Mouse (Mus musculus) intestine, embryonic 14.5 days (tissue): ENCODE results near the gene Adck2. TPM values are rescaled to one million over a fixed set of nuclear protein-coding genes. Genes with fewer than 3 reads are reported as not detected.

Experiments
- ATAC-seq: fragments of 200-750 bp; cut with Nextera tagmentation; replicated peaks from 2 replicates; pipeline ENCODE4 v1.8.0; 2017; ENCODE audit warnings: low read depth, moderate number of reproducible peaks, moderate TSS enrichment, moderate library complexity; ENCODE audit not compliant: low FRiP score, low TSS enrichment
- DNase-seq: peaks from one replicate; pipeline ENCODE4 v3.0.0-alpha.2; 2018; ENCODE audit warnings: low spot score
- H3K27ac ChIP-seq: fragments of 300-500 bp; sonication (generic); 2 replicates; pipeline ENCODE4 v1.5.1; 2014; ENCODE audit warnings: low read depth, mild to moderate bottlenecking, control low read depth
- H3K27me3 ChIP-seq: fragments of 300-500 bp; sonication (generic); replicated peaks from 2 replicates; pipeline ENCODE4 v1.6.1; 2014; ENCODE audit warnings: low read length, control low read depth; ENCODE audit not compliant: control insufficient read depth, insufficient read depth
- H3K36me3 ChIP-seq: fragments of 300-500 bp; sonication (generic); 2 replicates; pipeline ENCODE4 v1.6.1; 2014; ENCODE audit warnings: low read length, control low read depth; ENCODE audit not compliant: control insufficient read depth, insufficient read depth
- H3K4me1 ChIP-seq: fragments of 300-500 bp; sonication (generic); replicated peaks from 2 replicates; pipeline ENCODE4 v1.6.1; 2014; ENCODE audit warnings: low read length, control low read depth, mixed read lengths; ENCODE audit not compliant: control insufficient read depth, insufficient read depth
- H3K4me2 ChIP-seq: fragments of 300-500 bp; sonication (generic); 2 replicates; pipeline ENCODE4 v1.6.1; 2014; ENCODE audit warnings: low read length
- H3K4me3 ChIP-seq: fragments of 300-500 bp; sonication (generic); 2 replicates; pipeline ENCODE4 v1.5.1; 2014; ENCODE audit warnings: low read depth, low read length, control low read depth, mixed read lengths
- H3K9ac ChIP-seq: fragments of 300-500 bp; sonication (generic); 2 replicates; pipeline ENCODE4 v1.6.1; 2014; ENCODE audit warnings: mild to moderate bottlenecking, low read length
- H3K9me3 ChIP-seq: fragments of 300-500 bp; sonication (generic); 2 replicates; pipeline ENCODE4 v1.6.1; 2016; ENCODE audit warnings: low read length, control low read depth; ENCODE audit not compliant: control insufficient read depth
- WGBS: fragments of 180-500 bp; shearing (Covaris S2); extraction: QIAGEN DNeasy Blood & Tissue Kit; methylation state at CpG from one replicate; pipeline ENCODE4 v1.1.7; 2014; 5-methylcytosine and 5-hydroxymethylcytosine counted together
- polyA plus RNA-seq: library from polyadenylated mRNA; unstranded; fragments of >200 nt; fragmentation: Nextera tagmentation; extraction: Ambion mirVana; gene quantifications from 2 replicates; pipeline ENCODE4 v1.2.1, GENCODE M21; 2014

Gene Adck2
- polyA plus RNA-seq, 1 experiment from 2014 or later: 25.0 TPM

GRCm38 (mm10) chr6:39574555-39574869, 839 bp downstream of the Adck2 start:
- Histone ChIP-seq H3K36me3 (peaks cover 25% of the 10 kb centered on the region), H3K4me2 (peak overlapping the region; percentile 59), H3K4me1 (peaks cover 6% of the 10 kb centered on the region), H3K9ac (peak overlapping the region; percentile 78), H3K27ac (peak overlapping the region; percentile 88; the same call in 1 of the 2 replicates), H3K9me3 (no peaks in the 10 kb centered on the region), H3K27me3 (no peaks in the 10 kb centered on the region), H3K4me3 (peak overlapping the region; percentile 59)
- DNase-seq (no peak), ATAC-seq (peak; percentile 25; the same call in 1 of the 2 replicates)
- WGBS: 29% methylated on average over 10 of the region's 10 CpGs

DNA sequence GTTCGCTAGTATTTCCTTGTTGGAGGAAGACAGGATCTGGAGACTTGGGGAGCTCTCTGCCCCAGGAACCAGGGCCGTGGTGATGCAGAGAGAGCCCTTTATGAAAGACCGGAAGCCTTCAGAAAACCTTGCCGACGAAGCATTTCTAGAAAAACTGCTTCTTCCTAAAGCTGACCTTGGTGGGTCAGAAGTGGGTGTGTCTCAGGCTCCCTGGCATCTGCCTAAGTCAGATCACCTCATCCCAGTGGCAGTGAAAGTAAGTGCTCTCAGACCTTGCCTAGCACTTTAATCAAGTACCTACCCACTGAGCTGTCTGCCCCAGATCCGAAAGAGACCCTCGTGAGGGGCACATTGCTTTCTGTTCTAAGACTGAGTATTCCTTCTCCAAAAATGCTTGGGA, 1.3 kb downstream of the Adck2 start:
- Histone ChIP-seq H3K27me3 (no peaks in the 10 kb centered on the region), H3K27ac (no peak overlapping the region)
- 65% methylated on average over 7 of the region's 7 CpGs for WGBS

DNA sequence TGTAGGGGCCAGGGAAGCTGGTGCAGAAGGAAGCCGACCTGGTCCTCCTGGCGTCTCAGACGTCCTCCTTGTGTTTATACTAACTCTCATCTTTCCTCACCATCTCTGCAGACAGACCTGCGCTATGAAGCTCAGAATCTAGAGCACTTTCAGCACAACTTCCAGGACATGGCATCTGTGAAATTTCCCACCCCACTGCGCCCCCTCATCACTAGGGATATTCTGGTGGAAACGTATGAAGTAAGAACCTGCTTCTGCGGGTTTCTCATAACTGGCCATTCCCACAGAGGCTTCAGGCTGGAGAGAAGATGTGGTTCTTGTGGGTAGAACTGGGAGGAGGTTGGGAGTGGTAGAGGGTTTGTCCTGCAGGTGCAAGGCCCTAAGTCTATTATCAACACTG, 5.9 kb downstream of the Adck2 start:
- Histone ChIP-seq H3K9me3 (no peaks in the 10 kb centered on the region), H3K27me3 (no peaks in the 10 kb centered on the region), H3K4me1 (peaks cover 4% of the 10 kb centered on the region), H3K36me3 (peaks cover 53% of the 10 kb centered on the region), H3K27ac (no peak overlapping the region), H3K4me3 (no peak overlapping the region), H3K4me2 (no peak overlapping the region), H3K9ac (no peak overlapping the region)
- 81% methylated on average over 7 of the region's 7 CpGs for WGBS
- ATAC-seq (no peak), DNase-seq (no peak)

More for the DNA sequence above, 1.3 kb downstream of the Adck2 start:
- DNase-seq (no peak), ATAC-seq (no peak)
- peak overlapping the region; percentile 59; the same call in 1 of the 2 replicates for H3K4me3 ChIP-seq
- peak overlapping the region; percentile 59 for H3K4me2 ChIP-seq
- H3K36me3 ChIP-seq: peaks cover 29% of the 10 kb centered on the region
- no peaks in the 10 kb centered on the region for H3K9me3 ChIP-seq
- H3K4me1 ChIP-seq: peaks cover 6% of the 10 kb centered on the region
- peak overlapping the region; percentile 78 for H3K9ac ChIP-seq

- Histone ChIP-seq H3K36me3 (peaks cover 53% of the 10 kb centered on the region), H3K4me2 (no peak overlapping the region)
- WGBS: 84% methylated on average over 2 of the region's 2 CpGs
Observed at GRCm38 (mm10) chr6:39580558-39580957, 6.9 kb downstream of the Adck2 start.

GRCm38 (mm10) chr6:39581087-39581784, 7.6 kb downstream of the Adck2 start:
- DNase-seq: no peak

More at GRCm38 (mm10) chr6:39580558-39580957, 6.9 kb downstream of the Adck2 start:
- H3K27ac ChIP-seq: no peak overlapping the region
- no peak for ATAC-seq
- no peak overlapping the region for H3K9ac ChIP-seq
- no peaks in the 10 kb centered on the region for H3K27me3 ChIP-seq
- no peak overlapping the region for H3K4me3 ChIP-seq
- no peaks in the 10 kb centered on the region for H3K4me1 ChIP-seq
- DNase-seq: no peak
- H3K9me3 ChIP-seq: no peaks in the 10 kb centered on the region

DNA sequence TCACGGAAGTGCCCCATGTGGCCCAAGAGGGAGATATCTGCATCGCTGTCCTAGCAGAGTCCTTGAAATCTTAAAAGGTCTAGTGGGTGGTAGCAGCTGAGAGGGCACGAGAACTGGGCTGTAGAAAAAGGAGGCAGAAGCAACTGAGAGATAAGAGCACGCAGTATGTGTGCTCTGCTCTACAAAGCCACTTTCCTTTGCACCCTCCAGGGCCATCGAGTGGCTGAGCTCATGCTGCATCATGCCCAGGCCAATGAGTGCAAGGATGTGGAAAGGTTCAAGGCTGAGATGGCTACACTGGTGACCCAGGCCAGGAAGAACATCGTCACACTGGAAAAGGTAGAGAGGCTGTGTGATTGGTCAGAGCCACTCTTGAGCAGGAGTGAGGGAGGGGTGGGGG, 11.8 kb downstream of the Adck2 start, which contains the start of gene Gm42420:
Gene Gm42420, plus strand, starts transcription at position 237 of the 400 bp plus-strand sequence.
- 91% methylated on average over 6 of the region's 6 CpGs for WGBS
- Histone ChIP-seq H3K9ac (no peak within 1 kb of the TSS), H3K36me3 (peaks cover 50% of the 10 kb centered on the region), H3K9me3 (no peaks in the 10 kb centered on the region), H3K4me2 (no peak within 1 kb of the TSS), H3K4me3 (no peak within 1 kb of the TSS), H3K4me1 (no peaks in the 10 kb centered on the region), H3K27ac (no peak within 1 kb of the TSS), H3K27me3 (no peaks in the 10 kb centered on the region)
- ATAC-seq (no peak), DNase-seq (no peak)

More at GRCm38 (mm10) chr6:39581087-39581784, 7.6 kb downstream of the Adck2 start:
- H3K36me3 ChIP-seq: peaks cover 59% of the 10 kb centered on the region
- no peaks in the 10 kb centered on the region for H3K27me3 ChIP-seq
- WGBS: 85% methylated on average over 7 of the region's 7 CpGs
- no peak overlapping the region for H3K4me2 ChIP-seq
- H3K4me1 ChIP-seq: no peaks in the 10 kb centered on the region
- no peak overlapping the region for H3K4me3 ChIP-seq
- no peak overlapping the region for H3K27ac ChIP-seq
- H3K9me3 ChIP-seq: no peaks in the 10 kb centered on the region
- no peak overlapping the region for H3K9ac ChIP-seq
- no peak for ATAC-seq

- DNase-seq: no peak
- 94% methylated on average over 4 of the region's 4 CpGs for WGBS
- Histone ChIP-seq H3K9ac (no peak overlapping the region), H3K9me3 (no peaks in the 10 kb centered on the region), H3K27me3 (no peaks in the 10 kb centered on the region), H3K4me3 (no peak overlapping the region), H3K4me2 (peak overlapping the region; percentile 83), H3K4me1 (peaks cover 9% of the 10 kb centered on the region), H3K27ac (0 out of 2 replicates have a peak overlapping the region, but pooled peaks have one; percentile 82), H3K36me3 (peaks cover 21% of the 10 kb centered on the region)
- no peak for ATAC-seq
Observed at GRCm38 (mm10) chr6:39591481-39591880, 17.8 kb downstream of the Adck2 start.

GRCm38 (mm10) chr6:39592401-39593214, 18.9 kb downstream of the Adck2 start, which contains the start of gene Ndufb2:
Gene Ndufb2, plus strand, starts transcription at chr6:39592574.
- H3K4me2 ChIP-seq: peak within 1 kb of the TSS; percentile 83
- H3K36me3 ChIP-seq: peaks cover 28% of the 10 kb centered on the region
- peak; percentile 100 for DNase-seq
- H3K27me3 ChIP-seq: no peaks in the 10 kb centered on the region
- H3K4me3 ChIP-seq: peak within 1 kb of the TSS; percentile 90
- peak within 1 kb of the TSS; percentile 82 for H3K27ac ChIP-seq
- peak within 1 kb of the TSS; percentile 78 for H3K9ac ChIP-seq
- under 1% methylated on average over 56 of the region's 56 CpGs for WGBS
- peaks cover 9% of the 10 kb centered on the region for H3K4me1 ChIP-seq
- peak; percentile 98 for ATAC-seq
- H3K9me3 ChIP-seq: no peaks in the 10 kb centered on the region
